Mouse (Mus musculus) kidney, adult 11 months (tissue): Measurements from ENCODE around the gene Ptpro.
"Not testable (repeated sequence)": the region's sequence is repeated elsewhere in the genome, so short reads cannot be mapped to it uniquely, and the experiment has no call there.

Source experiments
- DNase-seq: peaks from one replicate; pipeline ENCODE4 v3.0.0; 2022

Ptpro gene

DNA sequence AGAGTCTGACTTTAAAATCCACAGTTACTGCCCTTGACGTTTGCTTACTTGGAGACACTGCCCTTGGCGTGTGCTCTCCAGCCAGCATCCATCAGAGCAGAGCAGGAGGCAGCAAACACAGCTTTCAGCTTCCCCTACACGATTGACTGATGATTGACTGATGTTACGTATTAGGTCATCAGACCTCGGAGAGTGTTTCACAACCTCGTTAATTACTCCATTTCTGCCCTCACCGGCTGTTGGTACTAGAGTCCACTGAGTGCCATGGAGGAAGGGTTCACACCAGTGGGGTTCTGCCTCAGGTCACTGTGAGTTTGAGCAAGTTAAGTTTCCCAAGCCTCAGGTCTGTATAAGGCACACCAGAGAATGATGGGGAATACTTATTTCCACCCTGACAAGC, 143.0 kb downstream of the Ptpro start:
- DNase-seq: no peak

GRCm38 (mm10) chr6:137396106-137396793, 144.1 kb downstream of the Ptpro start:
- DNase-seq: peak; percentile 20

GRCm38 (mm10) chr6:137397358-137397757, 145.2 kb downstream of the Ptpro start:
- no peak for DNase-seq

DNA sequence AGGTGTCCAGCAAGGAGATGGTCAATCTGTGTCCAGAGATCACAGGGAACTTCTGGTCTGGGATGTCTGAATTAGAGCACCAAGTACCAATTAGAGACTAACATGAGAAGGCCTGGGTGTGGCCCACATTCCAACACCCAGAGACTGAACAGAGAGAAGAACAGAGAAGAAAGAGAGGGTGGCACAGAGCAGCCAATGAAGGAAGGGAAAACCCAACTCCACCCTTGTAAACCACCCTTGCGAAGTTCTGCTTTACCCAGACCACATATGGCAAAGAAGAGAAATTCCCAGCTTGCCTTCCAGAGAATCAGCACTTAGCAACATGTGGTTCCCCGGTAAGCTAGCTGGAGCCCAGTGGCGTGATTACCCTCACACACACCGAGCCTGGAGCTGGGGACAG, 152.1 kb downstream of the Ptpro start:
- no peak for DNase-seq

GRCm38 (mm10) chr6:137405690-137406089, 153.6 kb downstream of the Ptpro start:
- no peak for DNase-seq

GRCm38 (mm10) chr6:137410510-137410909, 158.4 kb downstream of the Ptpro start:
- no peak for DNase-seq

GRCm38 (mm10) chr6:137411901-137412378, 159.8 kb downstream of the Ptpro start:
- no peak for DNase-seq

GRCm38 (mm10) chr6:137413045-137413444, 160.9 kb downstream of the Ptpro start:
- no peak for DNase-seq

GRCm38 (mm10) chr6:137414531-137415405, 162.6 kb downstream of the Ptpro start:
- no peak for DNase-seq

- DNase-seq: no peak
Measured at GRCm38 (mm10) chr6:137422777-137423176, 170.7 kb downstream of the Ptpro start.

DNA sequence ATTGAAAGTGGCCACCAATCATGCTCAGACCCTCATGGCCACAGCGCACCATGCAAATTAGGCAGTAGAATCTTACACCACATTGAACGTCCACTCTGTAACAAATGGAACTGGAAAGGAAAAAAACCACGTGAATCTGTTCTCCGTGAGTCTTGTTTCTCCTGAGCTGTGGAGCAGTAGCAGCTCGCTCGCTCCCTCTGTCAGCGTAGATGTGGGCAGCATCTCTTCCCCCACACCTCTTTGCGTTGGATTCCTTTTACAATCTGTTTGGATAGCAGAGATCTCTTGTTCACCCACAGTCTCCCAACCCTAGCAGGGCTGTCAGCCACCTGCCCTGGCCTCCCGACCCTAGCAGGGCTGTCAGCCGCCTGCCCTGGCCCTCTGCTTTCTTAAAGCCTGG, 171.7 kb downstream of the Ptpro start:
- no peak for DNase-seq

DNA sequence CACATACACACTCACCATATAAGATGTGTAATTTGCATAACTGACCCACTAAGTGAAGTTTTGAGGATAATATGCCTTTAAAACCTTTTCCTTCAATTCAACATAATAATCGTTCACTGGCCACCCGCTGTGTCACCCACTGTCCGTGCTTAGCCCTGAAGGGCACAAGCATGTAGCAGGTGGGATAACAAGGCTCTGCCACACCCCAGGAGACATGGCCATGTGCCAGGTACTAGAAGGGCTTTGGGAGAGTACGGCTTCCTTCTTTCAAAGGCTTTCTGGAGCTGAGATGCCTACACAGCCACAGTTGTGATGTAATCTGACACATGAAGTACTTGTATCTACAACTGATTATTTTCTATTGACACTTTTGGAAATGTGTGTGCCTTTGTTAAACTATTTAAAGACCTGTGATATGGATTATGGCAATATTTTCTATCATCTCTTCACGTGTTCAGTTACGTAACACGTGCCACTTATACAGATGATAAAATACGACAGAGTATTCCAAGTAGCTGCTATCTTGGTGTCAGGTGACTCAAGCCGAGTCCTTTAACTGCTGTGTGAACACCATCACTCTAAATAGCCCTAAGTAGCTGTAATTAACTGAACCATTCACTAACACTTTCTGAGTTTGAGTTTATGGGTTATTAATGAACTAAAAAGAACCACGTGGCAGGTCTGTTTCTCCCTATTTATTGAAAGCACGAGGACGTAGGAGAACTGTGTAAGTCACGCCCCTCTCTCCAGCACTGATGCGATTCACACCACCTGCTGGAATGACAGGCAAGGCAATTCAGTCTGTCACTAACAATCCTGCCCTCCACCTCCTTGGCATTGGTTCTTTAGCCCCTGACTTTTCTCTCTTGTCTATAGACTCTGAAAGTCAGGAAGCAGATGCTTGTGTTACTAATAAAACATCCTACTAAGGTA, 173.6 kb downstream of the Ptpro start:
- no peak for DNase-seq

GRCm38 (mm10) chr6:137433521-137434137, 181.5 kb downstream of the Ptpro start:
- no peak for DNase-seq

GRCm38 (mm10) chr6:137437486-137437885, 185.4 kb downstream of the Ptpro start:
- DNase-seq: no peak

GRCm38 (mm10) chr6:137437902-137438580, 185.9 kb downstream of the Ptpro start:
- peak; percentile 19 for DNase-seq

DNA sequence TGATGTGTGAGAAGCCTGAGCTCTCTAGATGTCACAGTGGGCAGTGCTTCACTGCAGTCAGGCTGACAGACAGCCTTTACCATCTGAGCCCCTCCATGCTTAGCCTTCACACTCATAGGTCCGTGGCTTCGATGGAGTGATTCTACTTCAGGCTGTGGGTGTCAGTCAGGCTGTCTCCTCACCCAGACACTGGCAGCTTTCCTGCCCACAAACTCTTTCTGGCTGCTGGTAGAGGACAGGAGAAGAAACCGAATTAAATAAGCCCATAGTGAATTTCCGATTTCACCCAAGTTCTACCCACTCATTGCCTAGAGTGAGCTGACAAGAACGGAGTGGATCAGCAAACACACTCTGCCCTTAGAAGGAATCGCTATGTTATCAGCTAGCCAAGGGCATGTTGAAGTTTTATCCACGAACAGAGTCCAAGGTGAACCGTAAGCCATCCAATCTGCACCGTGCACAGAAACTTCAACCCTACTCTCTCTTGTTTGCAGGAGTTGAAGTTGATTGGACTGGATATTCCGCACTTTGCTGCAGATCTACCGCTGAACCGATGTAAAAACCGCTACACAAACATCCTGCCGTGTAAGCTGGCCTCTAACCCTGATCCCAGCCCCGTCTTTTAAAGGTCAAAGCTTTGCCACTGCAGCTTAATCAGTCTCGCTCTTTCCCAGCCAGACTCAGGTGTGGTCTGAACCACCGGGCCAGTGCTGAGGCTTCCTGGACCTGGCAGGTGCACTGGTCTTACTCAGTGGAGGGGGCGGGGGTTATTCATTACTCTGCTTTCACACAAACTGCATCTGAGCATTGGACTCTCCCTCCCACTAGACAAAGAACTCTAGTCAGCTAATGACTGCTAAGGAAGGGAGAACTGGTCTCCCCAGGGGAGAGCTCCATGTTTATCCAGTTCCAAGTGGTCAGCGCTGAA, 188.7 kb downstream of the Ptpro start:
- DNase-seq: no peak

DNA sequence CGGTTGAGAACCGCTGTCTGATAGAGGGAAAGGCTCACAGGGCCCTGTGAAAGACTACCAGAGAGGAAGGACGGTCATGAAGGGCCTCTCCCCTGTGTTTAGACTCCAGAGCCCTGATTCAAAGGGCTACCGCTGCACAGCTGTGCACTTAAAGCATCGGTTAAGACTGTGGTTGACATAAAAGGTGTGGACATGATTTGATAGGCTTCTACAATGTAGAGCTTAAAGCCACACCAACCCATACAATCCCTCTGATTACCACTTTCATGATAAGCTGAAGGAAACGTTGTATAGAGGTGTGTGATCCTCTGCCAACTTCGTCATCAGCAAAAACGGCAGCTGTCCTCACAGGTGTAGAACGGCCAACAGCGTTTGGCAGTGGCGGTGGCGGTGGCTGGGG, 191.0 kb downstream of the Ptpro start:
- DNase-seq: no peak

- DNase-seq: not testable (repeated sequence)
Measured at GRCm38 (mm10) chr6:137446116-137446515, 194.0 kb downstream of the Ptpro start.

DNA sequence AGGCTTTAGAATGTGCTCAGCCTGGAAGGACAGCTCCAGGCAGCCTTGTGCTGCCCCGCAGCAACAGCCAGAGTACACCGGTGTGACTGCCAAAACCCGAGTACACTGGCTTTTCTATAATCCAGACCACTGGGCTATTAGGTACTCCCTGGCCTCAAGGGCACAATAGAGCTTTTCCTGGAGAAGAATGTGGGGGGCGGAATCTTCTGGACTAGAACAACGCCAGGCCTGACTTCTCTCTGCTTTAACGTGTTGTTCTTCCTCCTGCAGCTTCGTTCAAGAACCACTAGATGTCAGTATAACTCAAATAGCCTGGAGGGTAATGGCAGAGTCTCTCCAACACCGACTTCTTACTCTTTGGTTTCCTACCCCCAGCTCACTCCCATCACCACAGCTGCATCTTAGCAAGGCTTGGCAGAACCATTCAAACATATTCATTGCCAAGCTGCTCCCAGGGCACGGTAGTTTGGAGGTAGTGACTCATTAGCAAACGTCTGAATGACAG, 203.5 kb downstream of the Ptpro start:
- peak; percentile 26 for DNase-seq

GRCm38 (mm10) chr6:137456064-137456463, 203.9 kb downstream of the Ptpro start:
- DNase-seq: no peak
